17 mouse cellular contexts compared by ENCODE assay signal in the genomic region with DNA sequence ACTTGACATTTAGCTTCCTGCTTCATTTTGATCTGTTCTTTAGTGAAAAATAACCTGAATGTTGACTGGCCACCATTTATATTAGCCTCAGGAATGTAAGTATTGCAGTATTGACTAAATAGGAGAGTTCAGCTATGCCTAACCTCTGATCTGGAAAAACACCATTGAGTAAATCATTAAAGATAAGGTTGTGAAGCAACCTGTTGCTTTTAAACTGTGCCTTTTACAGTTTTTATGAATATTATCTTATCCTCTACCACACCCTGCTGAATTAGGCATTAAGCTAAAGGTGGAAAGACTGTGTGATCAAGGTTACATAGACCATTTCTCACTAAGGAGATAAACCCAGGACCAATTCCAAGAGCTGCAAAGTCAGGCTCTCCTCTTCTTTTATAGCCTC.
"Had no signal": no experiment of that assay in that cellular context is flagged by ENCODE, and none has a peak within 500 bp of the region (broad histone marks: within the 10 kb centered on the region; RNA-seq: fewer than 3 reads in every experiment).

No protein-coding gene starts in this region.

- H3K27me3 ChIP-seq: hindbrain, embryonic 13.5 days; limb, embryonic 13.5 days; neural tube, embryonic 15.5 days had no signal

- H3K9ac ChIP-seq: hindbrain, embryonic 13.5 days; limb, embryonic 13.5 days; neural tube, embryonic 15.5 days had no signal

- H3K27ac ChIP-seq: hindbrain, embryonic 13.5 days; hindbrain, postnatal 0 days; layer of hippocampus, adult 2 months; limb, embryonic 13.5 days; midbrain, embryonic 10.5 days; neural tube, embryonic 15.5 days had no signal

- ATAC-seq: hindbrain, postnatal 0 days; lung, postnatal 0 days had no signal

- H3K4me2 ChIP-seq: hindbrain, embryonic 13.5 days; limb, embryonic 13.5 days; neural tube, embryonic 15.5 days had no signal

- DNase-seq: kidney, adult 11 months; kidney, postnatal 36 days; left cerebral cortex, postnatal 4 days; lung, adult 18-20 months; lung, postnatal 36 days; midbrain, embryonic 14.5 days; right cerebral cortex, postnatal 4 days; thymus, adult 2 months; thymus, postnatal 25 days had no signal

- H3K9me3 ChIP-seq: hindbrain, embryonic 13.5 days; limb, embryonic 13.5 days; midbrain, embryonic 10.5 days; neural tube, embryonic 15.5 days had no signal

- H3K4me3 ChIP-seq: hindbrain, embryonic 13.5 days; layer of hippocampus, adult 2 months; limb, embryonic 13.5 days; midbrain, embryonic 10.5 days; myocyte; neural tube, embryonic 15.5 days had no signal

- H3K4me1 ChIP-seq: hindbrain, embryonic 13.5 days; limb, embryonic 13.5 days; neural tube, embryonic 15.5 days had no signal
